Mouse (Mus musculus): ENCODE measurements at regions not wholly inside any gene's neighbourhood (a gene's known extent, or its start where the extent isn't known, plus 50 kb on each side); places are given as distances from the start of the nearest gene placed in this dataset.

GRCm38 (mm10) chr11:111290537-111290936 is 224.6 kb downstream of the Kcnj2 start:
- Histone ChIP-seq H3K4me1 (no peaks in the 10 kb centered on the region), H3K27me3 (ENCODE audit: low read depth, poor library complexity, severe bottlenecking) (no peaks in the 10 kb centered on the region), H3K4me3 (no peak overlapping the region), H3K27ac (replicated peaks) (no peak overlapping the region), H3K36me3 (no peaks in the 10 kb centered on the region), H3K9me3 (replicated peaks) (0 out of 2 replicates have a peak, but pooled peaks cover 10% of the 10 kb centered on the region)
- no peak for DNase-seq (ENCODE audit: low spot score)

GRCm38 (mm10) chr11:111296309-111296721 is 230.4 kb downstream of the Kcnj2 start:
- WGBS = 17% methylated on average over 9 of the region's 9 CpGs
- no peak for DNase-seq (ENCODE audit: low spot score)
- no peaks in the 10 kb centered on the region for H3K36me3 ChIP-seq
- H3K4me3 ChIP-seq = peak overlapping the region; percentile 35
- H3K9me3 ChIP-seq (replicated peaks) = 0 out of 2 replicates have a peak, but pooled peaks cover 10% of the 10 kb centered on the region
- no peak overlapping the region; the same call in 1 of the 2 replicates for H3K27ac ChIP-seq (replicated peaks)
- no peaks in the 10 kb centered on the region for H3K27me3 ChIP-seq (ENCODE audit: low read depth, poor library complexity, severe bottlenecking)
- H3K4me1 ChIP-seq = peaks cover 7% of the 10 kb centered on the region

- Histone ChIP-seq H3K27ac (replicated peaks) (no peak overlapping the region), H3K4me1 (peaks cover 6% of the 10 kb centered on the region; the same call in 1 of the 2 replicates), H3K27me3 (ENCODE audit: low read depth, poor library complexity, severe bottlenecking) (no peaks in the 10 kb centered on the region), H3K4me3 (no peak overlapping the region), H3K36me3 (no peaks in the 10 kb centered on the region), H3K9me3 (replicated peaks) (no peaks in the 10 kb centered on the region)
- no peak for DNase-seq (ENCODE audit: low spot score)
- WGBS = 74% methylated on average over 3 of the region's 3 CpGs
Observed at GRCm38 (mm10) chr11:111312802-111313201, 246.8 kb downstream of the Kcnj2 start.

- Histone ChIP-seq H3K36me3 (no peaks in the 10 kb centered on the region), H3K27me3 (ENCODE audit: low read depth, poor library complexity, severe bottlenecking) (no peaks in the 10 kb centered on the region), H3K4me1 (peaks cover 6% of the 10 kb centered on the region; the same call in 1 of the 2 replicates), H3K4me3 (no peak overlapping the region), H3K27ac (replicated peaks) (no peak overlapping the region), H3K9me3 (replicated peaks) (no peaks in the 10 kb centered on the region)
- no peak for DNase-seq (ENCODE audit: low spot score)
- WGBS = 92% methylated on average over 3 of the region's 3 CpGs
Observed at GRCm38 (mm10) chr11:111313566-111313965, 247.6 kb downstream of the Kcnj2 start.

- no peak for DNase-seq (ENCODE audit: low spot score)
- Histone ChIP-seq H3K27me3 (ENCODE audit: low read depth, poor library complexity, severe bottlenecking) (no peaks in the 10 kb centered on the region), H3K4me1 (peaks cover 6% of the 10 kb centered on the region; the same call in 1 of the 2 replicates), H3K9me3 (replicated peaks) (no peaks in the 10 kb centered on the region), H3K36me3 (no peaks in the 10 kb centered on the region), H3K27ac (replicated peaks) (no peak overlapping the region), H3K4me3 (no peak overlapping the region)
- WGBS = 61% methylated on average over 5 of the region's 5 CpGs
Observed at GRCm38 (mm10) chr11:111321576-111321975, 255.6 kb downstream of the Kcnj2 start.

GRCm38 (mm10) chr11:111324453-111325010 is 258.6 kb downstream of the Kcnj2 start:
- Histone ChIP-seq H3K4me3 (no peak overlapping the region), H3K9me3 (replicated peaks) (no peaks in the 10 kb centered on the region), H3K36me3 (no peaks in the 10 kb centered on the region), H3K4me1 (no peaks in the 10 kb centered on the region), H3K27ac (replicated peaks) (no peak overlapping the region), H3K27me3 (ENCODE audit: low read depth, poor library complexity, severe bottlenecking) (no peaks in the 10 kb centered on the region)
- WGBS = 85% methylated on average over 5 of the region's 5 CpGs
- DNase-seq (ENCODE audit: low spot score) = no peak

GRCm38 (mm10) chr11:111326915-111327314 is 261.0 kb downstream of the Kcnj2 start:
- Histone ChIP-seq H3K4me1 (no peaks in the 10 kb centered on the region), H3K27ac (replicated peaks) (no peak overlapping the region), H3K9me3 (replicated peaks) (no peaks in the 10 kb centered on the region), H3K4me3 (no peak overlapping the region), H3K36me3 (no peaks in the 10 kb centered on the region), H3K27me3 (ENCODE audit: low read depth, poor library complexity, severe bottlenecking) (no peaks in the 10 kb centered on the region)
- DNase-seq (ENCODE audit: low spot score) = no peak
- WGBS = 87% methylated on average over 3 of the region's 3 CpGs

- 83% methylated on average over 1 of the region's 1 CpGs for WGBS
- Histone ChIP-seq H3K27me3 (ENCODE audit: low read depth, poor library complexity, severe bottlenecking) (no peaks in the 10 kb centered on the region), H3K27ac (replicated peaks) (no peak overlapping the region), H3K4me3 (no peak overlapping the region), H3K9me3 (replicated peaks) (no peaks in the 10 kb centered on the region), H3K36me3 (no peaks in the 10 kb centered on the region), H3K4me1 (no peaks in the 10 kb centered on the region)
- no peak for DNase-seq (ENCODE audit: low spot score)
Observed at GRCm38 (mm10) chr11:111328258-111328657, 262.3 kb downstream of the Kcnj2 start.

GRCm38 (mm10) chr11:111331592-111331991 is 265.6 kb downstream of the Kcnj2 start:
- no peak for DNase-seq (ENCODE audit: low spot score)
- H3K36me3 ChIP-seq = no peaks in the 10 kb centered on the region
- no peaks in the 10 kb centered on the region for H3K9me3 ChIP-seq (replicated peaks)
- no peak overlapping the region for H3K27ac ChIP-seq (replicated peaks)
- no peak overlapping the region for H3K4me3 ChIP-seq
- no peaks in the 10 kb centered on the region for H3K27me3 ChIP-seq (ENCODE audit: low read depth, poor library complexity, severe bottlenecking)
- H3K4me1 ChIP-seq = no peaks in the 10 kb centered on the region

GRCm38 (mm10) chr11:111333021-111333420 is 267.1 kb downstream of the Kcnj2 start:
- Histone ChIP-seq H3K27me3 (ENCODE audit: low read depth, poor library complexity, severe bottlenecking) (no peaks in the 10 kb centered on the region), H3K36me3 (no peaks in the 10 kb centered on the region), H3K4me1 (no peaks in the 10 kb centered on the region), H3K9me3 (replicated peaks) (no peaks in the 10 kb centered on the region), H3K27ac (replicated peaks) (no peak overlapping the region), H3K4me3 (no peak overlapping the region)
- WGBS = 85% methylated on average over 3 of the region's 3 CpGs
- no peak for DNase-seq (ENCODE audit: low spot score)

GRCm38 (mm10) chr11:111347562-111347961 is 281.6 kb downstream of the Kcnj2 start:
- peak; percentile 14 for DNase-seq (ENCODE audit: low spot score)
- Histone ChIP-seq H3K4me1 (peaks cover 6% of the 10 kb centered on the region), H3K27ac (replicated peaks) (no peak overlapping the region), H3K27me3 (ENCODE audit: low read depth, poor library complexity, severe bottlenecking) (no peaks in the 10 kb centered on the region), H3K36me3 (no peaks in the 10 kb centered on the region), H3K4me3 (no peak overlapping the region), H3K9me3 (replicated peaks) (no peaks in the 10 kb centered on the region)
- WGBS = 6% methylated on average over 1 of the region's 1 CpGs

- no peak overlapping the region for H3K4me3 ChIP-seq
- H3K27ac ChIP-seq (replicated peaks) = no peak overlapping the region
- no peaks in the 10 kb centered on the region for H3K9me3 ChIP-seq (replicated peaks)
- no peak for DNase-seq (ENCODE audit: low spot score)
- peaks cover 6% of the 10 kb centered on the region for H3K4me1 ChIP-seq
- no peaks in the 10 kb centered on the region for H3K36me3 ChIP-seq
- WGBS = 88% methylated on average over 4 of the region's 4 CpGs
- H3K27me3 ChIP-seq (ENCODE audit: low read depth, poor library complexity, severe bottlenecking) = no peaks in the 10 kb centered on the region
Observed at GRCm38 (mm10) chr11:111350028-111350427, 284.1 kb downstream of the Kcnj2 start.

- no peaks in the 10 kb centered on the region for H3K9me3 ChIP-seq (replicated peaks)
- WGBS = 97% methylated on average over 1 of the region's 1 CpGs
- H3K36me3 ChIP-seq = no peaks in the 10 kb centered on the region
- H3K4me3 ChIP-seq = no peak overlapping the region
- DNase-seq (ENCODE audit: low spot score) = no peak
- no peak overlapping the region for H3K27ac ChIP-seq (replicated peaks)
- no peaks in the 10 kb centered on the region for H3K4me1 ChIP-seq
- no peaks in the 10 kb centered on the region for H3K27me3 ChIP-seq (ENCODE audit: low read depth, poor library complexity, severe bottlenecking)
Observed at GRCm38 (mm10) chr11:111363363-111363762, 297.4 kb downstream of the Kcnj2 start.

- Histone ChIP-seq H3K4me3 (no peak overlapping the region), H3K4me1 (no peaks in the 10 kb centered on the region), H3K36me3 (no peaks in the 10 kb centered on the region), H3K9me3 (replicated peaks) (no peaks in the 10 kb centered on the region), H3K27me3 (ENCODE audit: low read depth, poor library complexity, severe bottlenecking) (no peaks in the 10 kb centered on the region), H3K27ac (replicated peaks) (no peak overlapping the region)
- no peak for DNase-seq (ENCODE audit: low spot score)
- 88% methylated on average over 4 of the region's 4 CpGs for WGBS
Observed at GRCm38 (mm10) chr11:111377165-111377564, 311.2 kb downstream of the Kcnj2 start.

Measured in midbrain, embryonic 10.5 days (tissue).